Mouse (Mus musculus): Measurements from ENCODE around the gene Cenpv. TPM values are rescaled to one million over a fixed set of nuclear protein-coding genes. Genes with fewer than 3 reads are reported as not detected.
"Not testable (repeated sequence)": the region's sequence is repeated elsewhere in the genome, so short reads cannot be mapped to it uniquely, and the experiment has no call there.

Gene Cenpv
- polyA plus RNA-seq, 2 experiments = 22.3 to 26.6 TPM

DNA sequence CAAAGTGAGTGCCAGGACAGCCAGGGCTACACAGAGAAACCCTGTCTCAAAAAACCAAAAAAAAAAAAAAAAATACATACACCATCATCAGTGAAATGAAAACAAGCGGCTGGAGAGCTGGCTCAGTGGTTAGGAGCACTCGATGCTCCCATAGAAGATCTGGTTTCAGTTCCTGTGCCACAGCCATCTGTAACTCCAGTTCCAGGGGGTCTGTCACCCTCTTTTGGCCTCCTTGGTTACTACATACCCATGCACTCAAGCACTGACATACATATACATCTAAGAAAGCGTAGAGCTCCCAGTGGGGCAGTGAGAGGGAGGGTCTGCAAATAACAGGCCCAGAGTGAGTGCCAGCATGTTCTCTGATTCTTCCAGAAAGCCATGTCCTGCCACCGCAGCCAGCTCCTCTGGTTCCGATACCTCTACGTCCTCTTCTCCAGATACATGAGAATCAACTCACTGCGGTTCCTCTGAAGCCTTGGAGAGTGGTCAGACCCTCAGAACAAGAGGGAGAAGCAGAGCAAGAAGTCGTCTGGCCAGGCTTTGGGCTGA lies 26.5 kb downstream of the Cenpv start:
- Histone ChIP-seq H3K4me1 (replicated peaks; ENCODE audit: control insufficient read depth in 2 of 2, insufficient read depth in 2 of 2, low read length in 1 of 2) (no peaks in the 10 kb centered on the region), H3K27me3 (ENCODE audit: control insufficient read depth, insufficient read depth, low read length) (no peaks in the 10 kb centered on the region), H3K9me3 (ENCODE audit: control insufficient read depth, low read length) (no peaks in the 10 kb centered on the region), H3K9ac (replicated peaks) (no peak overlapping the region), H3K36me3 (replicated peaks; ENCODE audit: control insufficient read depth, insufficient read depth, low read depth) (no peaks in the 10 kb centered on the region), H3K4me3 (ENCODE audit: insufficient read depth in 1 of 2, low read depth in 2 of 2, low read length in 2 of 2) (no peak overlapping the region), H3K4me2 (ENCODE audit: low read depth) (no peak overlapping the region), H3K27ac (no peak overlapping the region)
- TF ChIP-seq EP300 (IDR thresholded peaks at IDR 0.05; ENCODE audit: low read depth) (no peak), CTCF (IDR thresholded peaks at IDR 0.05; ENCODE audit: low read depth) (no peak)
- ATAC-seq (ENCODE audit: insufficient read depth) (no peak), DNase-seq (ENCODE audit: low read depth in 3 of 3, low spot score in 3 of 3) (no peak)
- WGBS (ENCODE audit: insufficient replicate concordance) = 80% methylated on average over 8 of the region's 8 CpGs

GRCm38 (mm10) chr11:62511444-62512202 lies 27.4 kb downstream of the Cenpv start:
- Histone ChIP-seq H3K9me3 (ENCODE audit: control insufficient read depth, low read length) (no peaks in the 10 kb centered on the region), H3K9ac (replicated peaks) (no peak overlapping the region), H3K27ac (no peak overlapping the region), H3K36me3 (replicated peaks; ENCODE audit: control insufficient read depth, insufficient read depth, low read depth) (no peaks in the 10 kb centered on the region), H3K4me1 (replicated peaks; ENCODE audit: control insufficient read depth in 2 of 2, insufficient read depth in 2 of 2, low read length in 1 of 2) (no peaks in the 10 kb centered on the region), H3K27me3 (ENCODE audit: control insufficient read depth, insufficient read depth, low read length) (no peaks in the 10 kb centered on the region), H3K4me2 (ENCODE audit: low read depth) (no peak overlapping the region), H3K4me3 (ENCODE audit: insufficient read depth in 1 of 2, low read depth in 2 of 2, low read length in 2 of 2) (no peak overlapping the region)
- DNase-seq (ENCODE audit: low read depth in 3 of 3, low spot score in 3 of 3) (no peak), ATAC-seq (ENCODE audit: insufficient read depth) (no peak)
- TF ChIP-seq CTCF (IDR thresholded peaks at IDR 0.05; ENCODE audit: low read depth) (no peak), EP300 (IDR thresholded peaks at IDR 0.05; ENCODE audit: low read depth) (no peak)
- WGBS (ENCODE audit: insufficient replicate concordance) = 83% methylated on average over 13 of the region's 13 CpGs

DNA sequence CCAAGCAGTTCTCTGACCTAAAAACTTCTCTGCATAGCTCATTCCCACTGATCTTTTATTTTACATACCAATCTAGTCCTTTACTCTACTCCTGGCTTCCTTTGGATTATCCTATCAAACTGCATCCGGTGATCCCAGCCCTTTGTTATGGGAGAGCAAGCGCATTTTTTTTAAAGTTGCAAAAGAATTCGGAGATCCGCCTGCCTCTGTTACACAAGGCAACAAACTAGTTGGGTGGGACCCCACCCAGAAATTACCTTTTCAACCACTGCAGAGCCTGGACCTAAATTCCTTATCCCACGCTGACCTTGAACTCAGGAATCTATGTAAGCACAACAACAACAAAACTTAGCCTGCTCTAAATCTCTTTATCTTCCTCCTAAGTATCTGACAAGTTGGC lies 28.1 kb downstream of the Cenpv start:
- no peak for DNase-seq (ENCODE audit: low read depth in 3 of 3, low spot score in 3 of 3)

DNA sequence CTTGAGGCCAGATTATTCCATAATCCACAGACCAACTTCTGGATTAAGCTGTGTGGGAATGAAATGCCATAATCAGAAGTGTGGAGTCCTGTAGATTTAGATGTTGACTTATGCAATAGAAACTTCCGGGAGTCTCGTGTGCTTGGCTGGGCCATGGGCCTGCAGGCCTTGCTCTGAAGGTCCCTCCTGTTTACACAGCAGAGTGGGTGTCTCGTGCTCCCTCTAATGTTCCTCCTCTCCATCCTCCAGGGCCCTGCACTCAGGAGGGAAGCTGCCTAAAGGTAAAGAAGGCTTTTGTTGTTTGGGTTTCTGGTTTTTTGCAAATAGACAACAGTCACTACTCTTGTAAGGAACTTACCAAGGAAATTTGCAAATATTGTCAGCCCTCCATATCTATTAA lies 29.5 kb downstream of the Cenpv start:
- DNase-seq (ENCODE audit: low read depth in 3 of 3, low spot score in 3 of 3) = no peak
- H3K4me1 ChIP-seq (replicated peaks; ENCODE audit: control insufficient read depth in 2 of 2, insufficient read depth in 2 of 2, low read length in 1 of 2) = no peaks in the 10 kb centered on the region
- no peak overlapping the region for H3K9ac ChIP-seq (replicated peaks)
- H3K27ac ChIP-seq = no peak overlapping the region
- no peak overlapping the region for H3K4me3 ChIP-seq (ENCODE audit: insufficient read depth in 1 of 2, low read depth in 2 of 2, low read length in 2 of 2)
- no peak for TF ChIP-seq CTCF (IDR thresholded peaks at IDR 0.05; ENCODE audit: low read depth)
- no peak for TF ChIP-seq EP300 (IDR thresholded peaks at IDR 0.05; ENCODE audit: low read depth)
- 73% methylated on average over 3 of the region's 3 CpGs for WGBS (ENCODE audit: insufficient replicate concordance)
- no peaks in the 10 kb centered on the region for H3K27me3 ChIP-seq (ENCODE audit: control insufficient read depth, insufficient read depth, low read length)
- no peaks in the 10 kb centered on the region for H3K9me3 ChIP-seq (ENCODE audit: control insufficient read depth, low read length)
- H3K36me3 ChIP-seq (replicated peaks; ENCODE audit: control insufficient read depth, insufficient read depth, low read depth) = no peaks in the 10 kb centered on the region
- no peak for ATAC-seq (ENCODE audit: insufficient read depth)
- H3K4me2 ChIP-seq (ENCODE audit: low read depth) = no peak overlapping the region

More for the DNA sequence above, 28.1 kb downstream of the Cenpv start:
- no peak overlapping the region for H3K4me3 ChIP-seq (ENCODE audit: insufficient read depth in 1 of 2, low read depth in 2 of 2, low read length in 2 of 2)
- H3K4me1 ChIP-seq (replicated peaks; ENCODE audit: control insufficient read depth in 2 of 2, insufficient read depth in 2 of 2, low read length in 1 of 2) = no peaks in the 10 kb centered on the region
- no peaks in the 10 kb centered on the region for H3K36me3 ChIP-seq (replicated peaks; ENCODE audit: control insufficient read depth, insufficient read depth, low read depth)
- H3K27me3 ChIP-seq (ENCODE audit: control insufficient read depth, insufficient read depth, low read length) = no peaks in the 10 kb centered on the region
- H3K27ac ChIP-seq = no peak overlapping the region
- ATAC-seq (ENCODE audit: insufficient read depth) = no peak
- 73% methylated on average over 5 of the region's 5 CpGs for WGBS (ENCODE audit: insufficient replicate concordance)
- no peak overlapping the region for H3K9ac ChIP-seq (replicated peaks)
- TF ChIP-seq CTCF (IDR thresholded peaks at IDR 0.05; ENCODE audit: low read depth) (no peak), EP300 (IDR thresholded peaks at IDR 0.05; ENCODE audit: low read depth) (no peak)
- no peaks in the 10 kb centered on the region for H3K9me3 ChIP-seq (ENCODE audit: control insufficient read depth, low read length)
- H3K4me2 ChIP-seq (ENCODE audit: low read depth) = no peak overlapping the region

DNA sequence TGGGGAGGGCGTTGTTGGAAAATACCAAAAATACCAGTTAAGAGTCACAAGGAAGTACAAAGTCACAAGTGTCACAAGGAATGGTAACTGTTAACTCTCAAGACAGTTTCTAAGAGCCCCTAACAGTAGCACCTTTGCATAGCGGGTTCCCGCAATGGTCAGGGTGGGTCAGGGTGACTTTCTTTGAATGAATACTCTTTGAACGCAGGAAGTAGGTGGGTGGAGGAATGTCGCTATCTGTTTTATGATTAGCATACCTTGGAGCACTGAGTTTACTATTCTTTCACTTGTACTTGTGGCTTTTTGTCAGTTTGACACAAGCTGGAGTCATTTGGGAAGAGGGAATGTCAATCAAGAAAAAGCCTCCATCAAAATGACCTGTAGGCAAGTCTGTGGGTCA lies 30.2 kb downstream of the Cenpv start:
- not testable (repeated sequence) for H3K4me3 ChIP-seq (ENCODE audit: insufficient read depth in 1 of 2, low read depth in 2 of 2, low read length in 2 of 2); ATAC-seq (ENCODE audit: insufficient read depth); H3K9me3 ChIP-seq (ENCODE audit: control insufficient read depth, low read length); H3K27me3 ChIP-seq (ENCODE audit: control insufficient read depth, insufficient read depth, low read length); H3K27ac ChIP-seq; H3K4me1 ChIP-seq (replicated peaks; ENCODE audit: control insufficient read depth in 2 of 2, insufficient read depth in 2 of 2, low read length in 1 of 2); DNase-seq (ENCODE audit: low read depth in 3 of 3, low spot score in 3 of 3); H3K9ac ChIP-seq (replicated peaks); H3K36me3 ChIP-seq (replicated peaks; ENCODE audit: control insufficient read depth, insufficient read depth, low read depth); H3K4me2 ChIP-seq (ENCODE audit: low read depth)
- WGBS (ENCODE audit: insufficient replicate concordance) = 90% methylated on average over 5 of the region's 5 CpGs

GRCm38 (mm10) chr11:62508365-62508764 lies 30.7 kb downstream of the Cenpv start:
- 90% methylated on average over 13 of the region's 13 CpGs for WGBS (ENCODE audit: insufficient replicate concordance)
- H3K27me3 ChIP-seq (ENCODE audit: control insufficient read depth, insufficient read depth, low read length); H3K4me1 ChIP-seq (replicated peaks; ENCODE audit: control insufficient read depth in 2 of 2, insufficient read depth in 2 of 2, low read length in 1 of 2); DNase-seq (ENCODE audit: low read depth in 3 of 3, low spot score in 3 of 3); ATAC-seq (ENCODE audit: insufficient read depth); H3K27ac ChIP-seq; H3K36me3 ChIP-seq (replicated peaks; ENCODE audit: control insufficient read depth, insufficient read depth, low read depth); H3K9ac ChIP-seq (replicated peaks); H3K4me2 ChIP-seq (ENCODE audit: low read depth); H3K4me3 ChIP-seq (ENCODE audit: insufficient read depth in 1 of 2, low read depth in 2 of 2, low read length in 2 of 2); H3K9me3 ChIP-seq (ENCODE audit: control insufficient read depth, low read length): not testable (repeated sequence)

Data from liver, embryonic 14.5 days (tissue).